Mouse (Mus musculus): ENCODE results near the gene Ccdc194.

DNA sequence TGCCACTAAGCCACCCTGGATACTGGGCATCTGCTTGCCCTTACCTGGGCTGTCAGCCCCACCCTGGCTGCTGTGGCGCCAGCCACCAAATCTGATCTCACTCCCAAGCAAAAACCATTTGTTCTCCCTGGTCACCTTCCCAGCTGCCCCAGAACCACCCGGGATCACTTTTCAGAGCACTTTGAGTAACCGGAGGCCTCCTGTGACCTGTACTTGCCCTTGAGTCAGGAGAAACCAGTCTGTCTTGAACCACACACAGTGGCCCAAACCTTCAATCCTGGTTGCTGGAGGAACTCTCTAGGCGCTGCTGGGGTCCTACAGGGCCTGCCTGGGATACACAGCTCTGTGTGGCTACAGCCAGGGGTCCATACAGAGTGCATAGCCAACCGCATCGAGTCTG is 27.3 kb upstream of the Ccdc194 start:
- TF ChIP-seq GATA1 (IDR thresholded peaks at IDR 0.05; ENCODE audit: borderline replicate concordance, low read length): no peak
- TF ChIP-seq FLI1 (IDR thresholded peaks at IDR 0.05; ENCODE audit: low read length): no peak

All from megakaryocyte, embryonic 14.5 days (primary cell).